28 mouse cellular contexts compared by ENCODE assay signal in genomic region chr14:78539821-78540220, GRCm38 (mm10).
"Had no signal": no experiment of that assay in that cellular context is flagged by ENCODE, and none has a peak within 500 bp of the region (broad histone marks: within the 10 kb centered on the region; RNA-seq: fewer than 3 reads in every experiment).

No protein-coding gene starts in this region.

- H3K27me3 ChIP-seq: embryonic facial prominence, embryonic 12.5 days; embryonic facial prominence, embryonic 13.5 days; embryonic facial prominence, embryonic 15.5 days; forebrain, embryonic 12.5 days; forebrain, embryonic 13.5 days; forebrain, embryonic 15.5 days had no signal

- H3K36me3 ChIP-seq: embryonic facial prominence, embryonic 10.5 days; embryonic facial prominence, embryonic 12.5 days; embryonic facial prominence, embryonic 13.5 days; embryonic facial prominence, embryonic 15.5 days; forebrain, embryonic 10.5 days; forebrain, embryonic 12.5 days; forebrain, embryonic 15.5 days had no signal

- H3K4me3 ChIP-seq: embryonic facial prominence, embryonic 10.5 days; embryonic facial prominence, embryonic 12.5 days; embryonic facial prominence, embryonic 13.5 days; embryonic facial prominence, embryonic 15.5 days; erythroblast, embryonic 14.5 days; forebrain, embryonic 10.5 days; forebrain, embryonic 12.5 days; forebrain, embryonic 13.5 days; forebrain, embryonic 15.5 days; gastrocnemius, adult 2 months; heart, adult 2 months had no signal

- DNase-seq: cerebellum, adult 2 months; cerebellum, adult 8-10 months; cerebellum, adult 9-10 months; cerebellum, adult 9-11 months; cerebellum, postnatal 10 days; cerebellum, postnatal 14 days; cerebellum, postnatal 25 days; cerebellum, postnatal 36 days; embryo, embryonic 11 days; forebrain, postnatal 0 days; gastrocnemius, adult 2 months; gastrocnemius, postnatal 10 days; gastrocnemius, postnatal 14 days; gastrocnemius, postnatal 25 days; gastrocnemius, postnatal 36 days; heart, adult 18-20 months; heart, adult 2 months had no signal

- H3K9me3 ChIP-seq: embryonic facial prominence, embryonic 10.5 days; embryonic facial prominence, embryonic 12.5 days; embryonic facial prominence, embryonic 13.5 days; embryonic facial prominence, embryonic 15.5 days; forebrain, embryonic 10.5 days; forebrain, embryonic 12.5 days; forebrain, embryonic 13.5 days; forebrain, embryonic 15.5 days had no signal

- H3K4me2 ChIP-seq: embryonic facial prominence, embryonic 12.5 days; embryonic facial prominence, embryonic 13.5 days; embryonic facial prominence, embryonic 15.5 days; forebrain, embryonic 12.5 days; forebrain, embryonic 13.5 days; forebrain, embryonic 15.5 days had no signal

- H3K9ac ChIP-seq: embryonic facial prominence, embryonic 12.5 days; embryonic facial prominence, embryonic 13.5 days; embryonic facial prominence, embryonic 15.5 days; forebrain, embryonic 12.5 days; forebrain, embryonic 13.5 days; forebrain, embryonic 15.5 days; forebrain, postnatal 0 days had no signal

- H3K27ac ChIP-seq: embryonic facial prominence, embryonic 10.5 days; embryonic facial prominence, embryonic 12.5 days; embryonic facial prominence, embryonic 13.5 days; embryonic facial prominence, embryonic 15.5 days; forebrain, embryonic 10.5 days; forebrain, embryonic 12.5 days; forebrain, embryonic 13.5 days; forebrain, embryonic 15.5 days; gastrocnemius, adult 2 months; heart, adult 2 months had no signal

- ATAC-seq: forebrain, embryonic 13.5 days; forebrain, embryonic 14.5 days; forebrain, embryonic 15.5 days; forebrain, embryonic 16.5 days; forebrain, postnatal 0 days had no signal
